Mouse (Mus musculus) liver, adult 2 months (tissue): Measurements from ENCODE around the gene Pgd.

Experiments used
- CTCF ChIP-seq: fragments of 200-500 bp; IDR thresholded peaks from 2 replicates; pipeline ENCODE4 v1.5.1; 2011; ENCODE audit warnings: low read depth, low read length, control low read depth
- POLR2A ChIP-seq: fragments of 200-500 bp; IDR thresholded peaks from 2 replicates; pipeline ENCODE4 v1.6.1; 2011; ENCODE audit warnings: low read length, control low read depth; ENCODE audit not compliant: insufficient read depth; ENCODE audit errors: extremely low read depth

DNA sequence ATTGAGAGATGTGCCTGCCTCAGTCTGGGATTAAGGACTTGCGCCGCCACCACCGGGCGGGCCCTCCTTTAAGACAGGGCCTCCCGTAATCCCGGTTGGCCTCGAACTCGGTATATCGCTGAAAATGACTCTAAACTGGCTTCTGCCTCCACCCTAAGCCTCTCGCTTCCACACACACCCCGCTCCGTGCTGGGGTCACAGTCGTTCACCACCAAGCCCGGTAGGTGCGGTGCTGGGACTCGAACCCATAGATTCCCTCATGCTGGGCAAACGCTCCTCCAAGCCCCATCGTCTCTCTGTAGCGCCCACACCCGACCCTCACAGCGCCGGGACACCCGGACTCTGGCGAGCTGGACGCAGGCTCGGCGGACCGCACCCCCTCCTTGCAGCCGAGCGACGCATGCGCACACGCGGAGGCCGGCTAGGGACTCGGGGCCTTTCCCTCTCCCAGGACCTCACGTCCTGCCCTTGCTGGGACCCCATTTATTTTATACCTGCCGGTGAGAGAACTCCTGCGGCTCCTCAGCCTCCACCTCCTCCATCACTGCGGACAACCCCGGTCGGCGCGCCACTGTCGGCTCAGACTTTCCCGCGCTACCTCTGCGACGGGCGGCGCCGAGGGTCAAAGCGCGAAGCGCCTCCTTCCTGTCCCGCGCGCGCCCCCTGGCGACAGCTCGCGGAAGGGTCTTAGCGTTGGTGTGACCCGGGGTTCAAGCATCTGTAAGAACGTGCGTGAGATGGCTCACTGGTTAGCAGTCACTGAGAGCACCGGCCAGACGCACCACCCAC, 29.4 kb downstream of the Pgd start, which contains the start of gene Cenps:
- TF ChIP-seq CTCF: peak; percentile 87
- no peak for TF ChIP-seq POLR2A
